Mouse (Mus musculus): ENCODE results near the gene Abcc4.

GRCm38 (mm10) chr14:118452572-118452971 is 253.4 kb downstream of the Abcc4 start:
- no peak for TF ChIP-seq CTCF (IDR thresholded peaks at IDR 0.05; ENCODE audit: control insufficient read depth, insufficient read depth, low read length)
- TF ChIP-seq POLR2A (IDR thresholded peaks at IDR 0.05; ENCODE audit: borderline replicate concordance, control insufficient read depth, low read depth, low read length) = no peak
